Mouse (Mus musculus) embryonic facial prominence, embryonic 15.5 days (tissue): ENCODE data around the gene Zfp668. TPM values are rescaled to one million over a fixed set of nuclear protein-coding genes. Genes with fewer than 3 reads are reported as not detected.
"Not testable (repeated sequence)": the region's sequence is repeated elsewhere in the genome, so short reads cannot be mapped to it uniquely, and the experiment has no call there.

Experiments
- ATAC-seq: fragments of 200-750 bp; cut with Nextera tagmentation; 2 replicates; pipeline ENCODE4 v1.8.0; 2017; ENCODE audit warnings: low read depth, moderate TSS enrichment; ENCODE audit not compliant: insufficient number of reproducible peaks, low FRiP score, low TSS enrichment
- H3K27ac ChIP-seq: fragments of 300-500 bp; sonication (generic); replicated peaks from 2 replicates; pipeline ENCODE4 v1.5.1; 2015; ENCODE audit warnings: mild to moderate bottlenecking, inconsistent platforms
- H3K27me3 ChIP-seq: fragments of 300-500 bp; sonication (generic); 2 replicates; pipeline ENCODE4 v1.6.1; 2015; ENCODE audit warnings: inconsistent platforms
- H3K36me3 ChIP-seq: fragments of 300-500 bp; sonication (generic); 2 replicates; pipeline ENCODE4 v1.6.1; 2015; ENCODE audit warnings: mild to moderate bottlenecking, inconsistent platforms
- H3K4me1 ChIP-seq: fragments of 300-500 bp; sonication (generic); 2 replicates; pipeline ENCODE4 v1.6.1; 2015; ENCODE audit warnings: inconsistent platforms
- H3K4me2 ChIP-seq: fragments of 300-500 bp; sonication (generic); replicated peaks from 2 replicates; pipeline ENCODE4 v1.6.1; 2015; ENCODE audit warnings: mild to moderate bottlenecking, inconsistent platforms
- H3K4me3 ChIP-seq: fragments of 300-500 bp; sonication (generic); replicated peaks from 2 replicates; pipeline ENCODE4 v1.5.1; 2015; ENCODE audit warnings: mild to moderate bottlenecking, inconsistent platforms
- H3K9ac ChIP-seq: fragments of 300-500 bp; sonication (generic); 2 replicates; pipeline ENCODE4 v1.6.1; 2015; ENCODE audit warnings: inconsistent platforms
- H3K9me3 ChIP-seq: fragments of 300-500 bp; sonication (generic); replicated peaks from 2 replicates; pipeline ENCODE4 v1.6.1; 2016; ENCODE audit warnings: inconsistent platforms
- WGBS: fragments of 180-500 bp; shearing (Covaris S2); methylation state at CpG from one replicate; pipeline ENCODE4 v1.1.7; 2015; 5-methylcytosine and 5-hydroxymethylcytosine counted together
- polyA plus RNA-seq: library from polyadenylated mRNA; unstranded; fragments of >200 nt; fragmentation: Nextera tagmentation; extraction: Ambion mirVana; gene quantifications from 2 replicates; pipeline ENCODE4 v1.2.1, GENCODE M21; 2015

Gene Zfp668
- polyA plus RNA-seq, 1 experiment from 2014 or later, result 17.7 TPM

DNA sequence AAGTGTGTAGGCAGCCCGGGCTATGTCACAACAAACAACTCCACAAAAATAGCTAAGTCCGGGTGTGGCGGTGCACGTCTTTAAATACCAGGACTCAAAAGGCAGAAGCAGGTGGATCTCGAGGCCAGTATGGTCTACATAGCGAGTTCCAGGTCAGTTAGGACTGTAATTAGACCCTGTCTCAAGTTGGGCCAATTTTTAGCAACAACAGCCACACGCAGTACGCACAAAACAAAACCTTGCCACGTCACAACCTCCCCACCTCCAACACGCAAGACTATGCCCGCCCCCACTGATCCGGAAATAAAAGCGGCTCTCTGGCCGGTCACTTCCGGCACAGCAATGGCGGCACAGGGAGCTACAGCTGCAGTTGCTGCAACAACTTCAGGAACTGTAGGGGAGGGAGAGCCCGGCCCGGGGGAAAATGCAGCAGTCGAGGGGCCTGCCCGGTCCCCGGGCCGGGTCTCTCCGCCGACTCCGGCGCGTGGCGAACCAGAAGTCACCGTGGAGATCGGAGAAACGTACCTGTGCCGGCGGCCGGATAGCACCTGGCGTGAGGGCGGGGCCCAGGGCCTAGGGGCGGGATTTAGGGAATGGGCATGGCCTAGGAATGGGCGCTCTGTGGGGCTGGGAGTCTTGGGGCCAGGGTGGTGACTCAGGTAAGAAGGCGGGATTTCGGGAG is 35.7 kb upstream of the Zfp668 start, which contains the start of gene Kat8:
TSS of gene Kat8 (plus strand) at position 327 of the 682 bp plus-strand sequence.
- Histone ChIP-seq H3K4me3 (peak within 1 kb of the TSS; percentile 94), H3K9me3 (no peaks in the 10 kb centered on the region), H3K36me3 (peaks cover 47% of the 10 kb centered on the region), H3K4me1 (peaks cover 14% of the 10 kb centered on the region), H3K9ac (peak within 1 kb of the TSS; percentile 72), H3K27ac (peak within 1 kb of the TSS; percentile 92), H3K4me2 (peak within 1 kb of the TSS; percentile 61), H3K27me3 (no peaks in the 10 kb centered on the region)
- WGBS, result 1% methylated on average over 40 of the region's 40 CpGs
- peak; percentile 92 for ATAC-seq

DNA sequence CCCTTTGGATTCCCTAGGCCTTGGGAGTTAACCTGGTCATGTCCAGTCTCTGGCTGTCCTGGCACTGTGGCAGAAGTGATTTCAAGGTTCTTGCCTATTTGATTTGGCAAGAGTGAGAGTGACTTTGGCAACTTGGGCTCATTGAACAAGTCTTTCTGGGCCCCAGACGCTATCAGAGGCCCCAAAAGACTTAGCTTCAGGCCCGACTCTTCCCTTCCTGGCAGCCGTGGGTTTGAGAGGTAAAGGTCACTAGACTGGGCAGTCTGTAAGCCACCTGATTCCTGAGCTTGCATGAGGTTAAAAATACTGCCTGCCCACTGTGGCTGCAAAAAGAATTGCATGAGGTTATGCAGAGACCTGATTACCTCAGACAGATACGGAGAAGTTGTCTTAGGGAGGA is 32.0 kb upstream of the Zfp668 start:
- peaks cover 27% of the 10 kb centered on the region for H3K4me1 ChIP-seq
- 89% methylated on average over 4 of the region's 4 CpGs for WGBS
- no peak overlapping the region for H3K9ac ChIP-seq
- peaks cover 44% of the 10 kb centered on the region for H3K36me3 ChIP-seq
- H3K9me3 ChIP-seq, result no peaks in the 10 kb centered on the region
- no peak overlapping the region for H3K27ac ChIP-seq
- no peak for ATAC-seq
- H3K27me3 ChIP-seq, result no peaks in the 10 kb centered on the region
- no peak overlapping the region for H3K4me2 ChIP-seq
- no peak overlapping the region for H3K4me3 ChIP-seq

DNA sequence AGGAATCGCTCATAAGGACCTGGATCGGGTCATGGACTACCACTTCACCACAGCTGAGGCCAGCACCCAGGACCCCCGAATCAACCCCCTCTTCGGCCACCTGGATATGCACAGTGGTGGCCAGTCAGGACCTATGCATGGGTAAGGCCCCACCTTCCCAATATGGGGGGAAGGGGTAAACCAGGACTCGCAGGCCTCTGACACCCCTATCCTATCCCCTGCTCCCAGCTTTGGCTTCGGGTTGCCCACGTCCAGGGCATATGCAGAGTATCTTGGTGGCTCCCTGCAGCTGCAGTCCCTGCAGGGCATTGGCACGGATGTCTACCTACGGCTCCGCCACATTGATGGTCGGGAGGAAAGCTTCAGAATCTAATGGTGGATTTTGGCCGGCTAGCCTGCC is 31.3 kb upstream of the Zfp668 start:
- H3K27ac ChIP-seq, result no peak overlapping the region
- no peaks in the 10 kb centered on the region for H3K27me3 ChIP-seq
- no peaks in the 10 kb centered on the region for H3K9me3 ChIP-seq
- no peak overlapping the region for H3K4me3 ChIP-seq
- peaks cover 44% of the 10 kb centered on the region for H3K36me3 ChIP-seq
- no peak overlapping the region for H3K9ac ChIP-seq
- no peak for ATAC-seq
- WGBS, result 96% methylated on average over 12 of the region's 12 CpGs
- peaks cover 22% of the 10 kb centered on the region for H3K4me1 ChIP-seq
- H3K4me2 ChIP-seq, result no peak overlapping the region

DNA sequence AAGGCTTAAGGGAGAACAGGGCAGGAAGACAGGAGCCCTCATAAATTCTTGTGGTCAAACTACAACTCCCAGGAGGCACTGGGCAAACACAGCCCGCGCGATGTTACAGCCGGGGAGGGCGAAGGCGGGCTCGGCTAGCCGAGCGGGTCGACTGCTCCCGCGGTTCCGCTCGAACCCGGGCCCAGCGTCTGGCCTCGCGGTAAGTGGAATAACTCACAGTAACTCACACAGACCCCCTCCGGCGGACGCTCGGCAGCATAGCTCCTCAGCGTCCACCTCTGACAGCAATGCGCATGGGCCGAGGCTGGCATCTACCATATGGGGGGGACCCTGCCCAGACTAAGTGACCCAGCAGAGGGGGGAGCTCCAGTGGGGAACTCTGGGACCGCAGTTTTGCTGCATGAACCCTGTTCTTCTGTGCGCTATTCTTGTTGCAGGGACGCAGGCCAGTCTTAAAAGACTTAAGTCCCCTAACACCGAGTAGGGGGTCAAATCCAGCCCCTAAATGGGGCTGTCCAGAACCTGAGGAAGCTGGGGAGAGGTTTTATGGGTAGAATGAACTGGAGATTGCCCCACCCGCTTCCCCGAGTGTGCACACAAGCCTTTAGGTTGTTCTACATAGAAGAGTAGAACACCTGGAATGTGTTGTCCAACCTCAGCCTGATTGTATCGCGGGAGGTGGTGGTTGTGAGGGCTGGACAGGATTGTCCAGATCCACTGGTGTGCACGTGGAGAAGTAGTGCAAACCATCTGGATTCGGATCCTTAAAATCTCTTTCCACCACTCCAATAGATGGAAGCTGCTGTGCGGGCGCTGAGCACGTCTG is 27.6 kb upstream of the Zfp668 start, which contains the start of gene Bckdk:
TSS of gene Bckdk (plus strand) at position 112 of the 826 bp plus-strand sequence.
- H3K4me2 ChIP-seq, result peak within 1 kb of the TSS; percentile 83
- no peaks in the 10 kb centered on the region for H3K9me3 ChIP-seq
- peak within 1 kb of the TSS; percentile 92 for H3K27ac ChIP-seq
- H3K27me3 ChIP-seq, result no peaks in the 10 kb centered on the region
- peak within 1 kb of the TSS; percentile 78 for H3K4me3 ChIP-seq
- ATAC-seq, result peak; percentile 90
- WGBS, result 4% methylated on average over 38 of the region's 38 CpGs
- H3K4me1 ChIP-seq, result peaks cover 13% of the 10 kb centered on the region
- H3K9ac ChIP-seq, result peak within 1 kb of the TSS; percentile 90
- peaks cover 43% of the 10 kb centered on the region for H3K36me3 ChIP-seq

DNA sequence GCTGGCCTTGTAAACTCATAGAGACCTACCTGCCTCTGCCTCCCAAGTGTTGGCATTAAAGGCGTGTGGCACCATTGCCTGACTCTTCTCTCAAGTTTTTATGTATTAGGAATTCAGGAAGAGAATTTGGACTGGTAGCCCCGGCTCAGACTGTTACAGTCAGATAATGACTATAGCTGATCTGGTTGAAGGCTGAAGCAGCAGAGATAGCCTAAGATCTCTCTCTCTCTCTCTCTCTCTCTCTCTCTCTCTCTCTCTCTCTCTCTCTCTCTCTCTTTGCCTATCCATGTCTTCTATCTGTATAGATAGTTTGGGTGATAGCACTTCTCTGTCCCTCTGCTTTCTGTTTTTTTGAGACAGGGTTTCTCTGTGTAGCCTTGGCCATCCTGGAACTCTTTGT is 25.1 kb upstream of the Zfp668 start:
- Histone ChIP-seq H3K4me2 (no peak overlapping the region), H3K27me3 (no peaks in the 10 kb centered on the region), H3K36me3 (peaks cover 19% of the 10 kb centered on the region), H3K27ac (no peak overlapping the region), H3K4me3 (no peak overlapping the region), H3K9ac (no peak overlapping the region), H3K9me3 (no peaks in the 10 kb centered on the region), H3K4me1 (peaks cover 13% of the 10 kb centered on the region)
- WGBS, result 82% methylated on average over 2 of the region's 2 CpGs
- ATAC-seq, result no peak

DNA sequence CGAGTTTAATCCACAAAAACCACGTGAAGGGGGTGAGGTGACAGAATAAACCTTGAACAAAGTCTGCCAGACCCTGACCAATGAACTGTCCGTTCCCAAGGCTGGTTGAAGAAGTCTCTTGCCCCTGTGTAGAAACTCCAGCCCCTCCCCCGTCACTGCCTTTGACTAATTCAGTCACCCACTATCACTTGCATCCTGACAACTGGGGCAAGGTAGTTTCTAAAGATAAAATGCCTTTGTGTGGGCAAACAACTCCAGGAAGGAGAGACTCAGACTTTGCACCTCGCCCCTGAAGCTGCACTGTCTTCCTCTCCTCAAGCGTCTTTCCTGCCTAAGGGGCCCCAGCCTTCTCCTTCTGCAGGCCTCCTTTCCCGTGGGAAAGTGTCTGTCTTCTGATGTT is 23.4 kb upstream of the Zfp668 start:
- H3K36me3 ChIP-seq, result 0 out of 2 replicates have a peak, but pooled peaks cover 2% of the 10 kb centered on the region
- peaks cover 10% of the 10 kb centered on the region for H3K4me1 ChIP-seq
- no peak overlapping the region for H3K9ac ChIP-seq
- H3K4me3 ChIP-seq, result no peak overlapping the region
- H3K27ac ChIP-seq, result no peak overlapping the region
- ATAC-seq, result no peak
- H3K4me2 ChIP-seq, result no peak overlapping the region
- 35% methylated on average over 7 of the region's 7 CpGs for WGBS
- no peaks in the 10 kb centered on the region for H3K27me3 ChIP-seq
- no peaks in the 10 kb centered on the region for H3K9me3 ChIP-seq

DNA sequence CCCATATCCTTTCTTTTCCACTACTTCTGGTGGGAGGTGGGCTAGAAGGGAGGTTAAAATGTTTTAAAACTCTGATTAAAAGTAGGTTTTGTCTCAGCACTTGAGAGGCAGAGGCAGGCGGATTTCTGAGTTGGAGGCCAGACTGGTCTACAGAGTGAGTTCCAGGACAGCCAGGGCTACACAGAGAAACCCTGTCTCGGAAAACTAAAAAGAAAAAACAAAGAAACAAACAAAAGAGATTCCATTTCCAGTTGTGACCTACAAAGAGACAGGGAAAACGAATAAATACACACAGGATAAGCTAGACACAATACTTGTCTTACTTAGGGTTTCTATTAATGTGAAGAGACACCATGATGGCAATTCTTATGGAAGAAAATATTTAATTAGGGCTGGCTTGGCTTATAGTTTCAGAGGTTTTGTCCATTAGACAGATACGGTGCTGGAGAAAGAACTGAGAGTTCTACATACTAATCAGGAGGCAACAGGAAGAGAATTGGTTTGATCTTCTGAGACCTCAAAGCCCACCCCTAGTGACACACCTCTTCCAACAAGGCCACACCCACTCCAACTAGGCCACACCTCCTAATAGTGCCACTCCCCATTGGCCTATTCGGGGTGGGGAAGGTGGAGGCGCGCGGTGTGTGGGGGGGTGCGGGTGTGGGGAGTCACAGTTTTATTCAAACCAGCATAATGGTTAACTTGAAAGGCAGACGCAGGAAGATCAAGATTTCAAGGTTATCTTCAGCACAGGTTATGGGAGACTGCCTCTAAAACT is 21.7 kb upstream of the Zfp668 start:
- Histone ChIP-seq H3K27ac (no peak overlapping the region), H3K36me3 (peaks cover 1% of the 10 kb centered on the region; the same call in 1 of the 2 replicates), H3K4me3 (no peak overlapping the region), H3K4me1 (peaks cover 14% of the 10 kb centered on the region), H3K4me2 (no peak overlapping the region), H3K27me3 (no peaks in the 10 kb centered on the region), H3K9me3 (no peaks in the 10 kb centered on the region), H3K9ac (no peak overlapping the region)
- no peak for ATAC-seq
- WGBS, result 32% methylated on average over 10 of the region's 10 CpGs

DNA sequence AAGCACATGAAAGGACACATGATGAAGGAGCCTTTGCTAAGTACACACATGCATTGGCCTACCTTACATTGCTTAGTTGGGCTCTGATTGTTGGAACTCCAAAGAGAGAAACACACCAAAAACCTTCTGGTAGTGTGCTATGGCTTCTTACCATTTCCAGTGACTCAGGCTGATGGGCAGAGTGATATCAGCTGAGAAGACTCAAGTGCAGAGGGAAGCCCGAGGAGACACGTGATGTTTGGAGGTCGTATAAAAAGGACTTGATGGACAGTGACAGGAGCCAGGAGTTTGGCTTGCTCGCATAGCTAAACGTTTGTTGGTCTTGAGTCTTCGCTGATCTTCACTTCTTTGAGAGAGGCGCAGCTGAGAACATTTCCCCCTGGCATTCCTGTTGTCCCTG is 20.9 kb upstream of the Zfp668 start:
- Histone ChIP-seq H3K4me2 (no peak overlapping the region), H3K4me3 (no peak overlapping the region), H3K4me1 (peaks cover 14% of the 10 kb centered on the region), H3K9ac (no peak overlapping the region), H3K27me3 (no peaks in the 10 kb centered on the region), H3K27ac (no peak overlapping the region), H3K9me3 (no peaks in the 10 kb centered on the region), H3K36me3 (peaks cover 8% of the 10 kb centered on the region; the same call in 1 of the 2 replicates)
- 85% methylated on average over 7 of the region's 7 CpGs for WGBS
- ATAC-seq, result no peak

DNA sequence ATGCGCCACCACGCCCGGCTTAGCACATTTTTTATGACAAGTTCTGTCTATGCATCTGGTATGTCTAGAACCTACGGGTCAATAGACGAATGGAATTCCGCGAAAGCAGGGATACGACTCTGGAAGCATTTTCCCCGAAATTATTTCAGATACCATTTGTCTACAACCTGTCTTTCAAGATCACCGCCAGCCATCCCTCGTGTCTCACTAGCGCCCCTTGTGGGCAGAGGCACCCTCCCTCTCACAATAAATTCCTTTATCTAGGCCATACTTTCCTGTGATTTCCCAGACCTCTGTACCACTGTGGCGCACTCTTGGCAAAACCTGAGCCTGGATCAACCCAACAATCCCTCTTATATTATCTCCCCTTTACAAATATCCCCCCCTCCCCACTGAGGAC is 19.8 kb upstream of the Zfp668 start:
- peaks cover 8% of the 10 kb centered on the region; the same call in 1 of the 2 replicates for H3K36me3 ChIP-seq
- H3K4me1 ChIP-seq, result peaks cover 14% of the 10 kb centered on the region
- no peak overlapping the region for H3K27ac ChIP-seq
- H3K4me3 ChIP-seq, result no peak overlapping the region
- ATAC-seq, result no peak
- H3K27me3 ChIP-seq, result no peaks in the 10 kb centered on the region
- H3K9ac ChIP-seq, result no peak overlapping the region
- no peaks in the 10 kb centered on the region for H3K9me3 ChIP-seq
- H3K4me2 ChIP-seq, result no peak overlapping the region
- 59% methylated on average over 13 of the region's 13 CpGs for WGBS

DNA sequence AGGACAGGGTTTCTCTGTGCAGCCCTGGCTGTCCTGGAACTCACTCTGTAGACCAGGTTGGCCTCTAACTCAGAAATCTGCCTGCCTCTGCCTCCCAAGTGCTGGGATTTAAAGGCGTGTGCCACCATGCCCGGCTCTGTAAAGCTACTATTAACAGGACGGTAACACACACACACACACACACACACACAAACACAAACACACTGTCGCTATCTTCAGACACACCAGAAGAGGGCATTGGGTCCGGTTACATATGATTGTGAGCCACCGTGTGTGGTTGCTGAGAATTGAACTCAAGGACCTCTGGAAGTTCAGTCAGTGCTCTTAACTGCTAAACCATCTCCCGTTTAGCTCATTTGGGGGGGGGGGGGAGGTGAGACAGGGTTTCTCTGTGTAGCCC is 19.3 kb upstream of the Zfp668 start:
- H3K9ac ChIP-seq, H3K27me3 ChIP-seq, H3K36me3 ChIP-seq, H3K9me3 ChIP-seq: not testable (repeated sequence)
- Histone ChIP-seq H3K4me3 (peak overlapping the region; percentile 69), H3K4me1 (peaks cover 14% of the 10 kb centered on the region), H3K27ac (peak overlapping the region; percentile 85; the same call in 1 of the 2 replicates), H3K4me2 (peak overlapping the region; percentile 77)
- ATAC-seq, result peak; percentile 21; the same call in 1 of the 2 replicates
- 64% methylated on average over 7 of the region's 7 CpGs for WGBS

DNA sequence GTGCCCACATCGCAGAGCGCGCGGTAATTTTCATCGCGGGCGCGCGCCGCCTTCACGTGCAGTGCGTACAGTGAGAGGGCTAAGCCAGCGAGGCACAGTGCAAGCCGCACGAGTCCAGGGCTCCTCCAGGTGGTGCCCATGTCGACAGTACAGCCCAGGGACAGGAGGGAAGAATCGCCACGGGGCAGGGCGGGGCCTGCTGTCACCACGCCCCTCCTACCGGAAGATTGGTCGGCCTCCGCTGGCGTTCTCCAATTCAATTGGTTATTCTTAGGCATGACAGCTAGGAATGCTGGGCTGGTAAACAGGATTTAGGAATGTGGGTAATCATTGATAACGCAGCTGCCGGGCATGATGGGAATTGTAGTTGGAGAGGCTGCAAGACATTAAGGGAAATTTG is 18.8 kb upstream of the Zfp668 start, which contains the start of the genes Gm21974 and Vkorc1:
TSS of gene Gm21974 (minus strand) at position 13 of the 400 bp plus-strand sequence.
TSS of gene Vkorc1 (minus strand) at position 176 of the 400 bp plus-strand sequence.
- Histone ChIP-seq H3K4me1 (peaks cover 14% of the 10 kb centered on the region), H3K27ac (peak within 1 kb of the TSS; percentile 85), H3K9me3 (no peaks in the 10 kb centered on the region), H3K27me3 (no peaks in the 10 kb centered on the region), H3K4me3 (peak within 1 kb of the TSS; percentile 69), H3K9ac (peak within 1 kb of the TSS; percentile 63), H3K4me2 (peak within 1 kb of the TSS; percentile 77), H3K36me3 (peaks cover 8% of the 10 kb centered on the region; the same call in 1 of the 2 replicates)
- peak; percentile 94 for ATAC-seq
- under 1% methylated on average over 26 of the region's 26 CpGs for WGBS
